Mouse (Mus musculus): ENCODE measurements at regions not wholly inside any gene's neighbourhood (a gene's known extent, or its start where the extent isn't known, plus 50 kb on each side); places are given as distances from the start of the nearest gene placed in this dataset.

DNA sequence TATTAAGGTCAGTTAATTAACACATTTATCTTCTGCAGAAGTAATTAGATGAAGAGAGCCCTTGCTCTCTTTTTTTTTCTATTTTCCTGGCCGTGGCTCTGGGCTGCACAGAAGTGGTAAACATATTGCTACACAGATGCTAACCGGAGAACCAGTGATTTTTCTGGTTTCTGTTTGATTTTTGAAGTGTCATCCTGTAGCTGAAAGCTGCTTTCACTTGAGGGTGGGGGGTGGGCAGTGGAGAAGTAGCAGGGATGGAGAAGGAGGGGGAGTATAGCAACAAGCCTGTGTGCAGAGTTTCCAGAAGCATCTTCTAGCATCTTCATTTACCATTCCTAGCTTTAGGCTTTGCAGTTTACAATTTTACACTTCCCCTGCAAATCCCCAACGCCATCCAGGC lies 72.3 kb upstream of the Vwde start:
- no peak for DNase-seq (ENCODE audit: low read depth, low spot score)
- Histone ChIP-seq H3K79me2 (ENCODE audit: control insufficient read depth, insufficient read depth, low read length, poor library complexity) (no peaks in the 10 kb centered on the region), H3K27me3 (ENCODE audit: control insufficient read depth in 1 of 2, insufficient read depth in 2 of 2, low read length in 2 of 2) (no peaks in the 10 kb centered on the region), H3K4me3 (ENCODE audit: control insufficient read depth in 1 of 2, insufficient read depth in 1 of 2, low read depth in 2 of 2, low read length in 2 of 2) (no peak overlapping the region), H3K9ac (ENCODE audit: control insufficient read depth, low read depth, low read length, poor library complexity, severe bottlenecking) (no peak overlapping the region), H3K9me3 (replicated peaks; ENCODE audit: insufficient read depth, low read length) (no peaks in the 10 kb centered on the region), H3K4me1 (ENCODE audit: control insufficient read depth in 1 of 2, insufficient read depth in 2 of 2, low read length in 2 of 2) (no peaks in the 10 kb centered on the region), H3K27ac (ENCODE audit: control insufficient read depth, low read depth, low read length) (no peak overlapping the region), H3K36me3 (ENCODE audit: control insufficient read depth in 1 of 2, insufficient read depth in 2 of 2, low read length in 2 of 2) (no peaks in the 10 kb centered on the region)
- TF ChIP-seq POLR2AphosphoS5 (IDR thresholded peaks at IDR 0.05; ENCODE audit: borderline replicate concordance, low read depth, low read length) (no peak), CHD1 (IDR thresholded peaks at IDR 0.05; ENCODE audit: low read depth, low read length) (no peak), POLR2A (IDR thresholded peaks at IDR 0.05; ENCODE audit: control insufficient read depth in 1 of 2, insufficient read depth in 1 of 2, low read depth in 1 of 2, low read length in 2 of 2, poor library complexity in 1 of 2) (no peak), EP300 (IDR thresholded peaks at IDR 0.05; ENCODE audit: low read depth in 1 of 2, low read length in 2 of 2) (no peak), RAD21 (IDR thresholded peaks at IDR 0.05; ENCODE audit: low read depth, low read length) (no peak), MAFK (IDR thresholded peaks at IDR 0.05; ENCODE audit: borderline replicate concordance, low read depth, low read length) (no peak), MAX (IDR thresholded peaks at IDR 0.05; ENCODE audit: low read length) (no peak), MYC (IDR thresholded peaks at IDR 0.05; ENCODE audit: low read depth, low read length) (no peak), BHLHE40 (IDR thresholded peaks at IDR 0.05; ENCODE audit: borderline replicate concordance, low read depth, low read length) (no peak), ZKSCAN1 (IDR thresholded peaks at IDR 0.05; ENCODE audit: low read depth, low read length) (no peak), MEF2A (IDR thresholded peaks at IDR 0.05; ENCODE audit: extremely low read depth, insufficient replicate concordance, low read depth, low read length, poor library complexity, severe bottlenecking) (no peak), USF2 (IDR thresholded peaks at IDR 0.05; ENCODE audit: borderline replicate concordance in 1 of 2, insufficient read depth in 1 of 2, low read depth in 1 of 2, low read length in 2 of 2) (no peak), TBP (IDR thresholded peaks at IDR 0.05; ENCODE audit: low read depth, low read length) (no peak), GATA1 (IDR thresholded peaks at IDR 0.05; ENCODE audit: low read depth, low read length) (no peak), ZMIZ1 (IDR thresholded peaks at IDR 0.05; ENCODE audit: low read depth, low read length) (no peak), NRF1 (IDR thresholded peaks at IDR 0.05; ENCODE audit: insufficient read depth, low read depth, low read length, poor library complexity, severe bottlenecking) (no peak), MYB (IDR thresholded peaks at IDR 0.05; ENCODE audit: low read depth, low read length) (no peak), ELF1 (IDR thresholded peaks at IDR 0.05; ENCODE audit: low read depth, low read length) (no peak)

DNA sequence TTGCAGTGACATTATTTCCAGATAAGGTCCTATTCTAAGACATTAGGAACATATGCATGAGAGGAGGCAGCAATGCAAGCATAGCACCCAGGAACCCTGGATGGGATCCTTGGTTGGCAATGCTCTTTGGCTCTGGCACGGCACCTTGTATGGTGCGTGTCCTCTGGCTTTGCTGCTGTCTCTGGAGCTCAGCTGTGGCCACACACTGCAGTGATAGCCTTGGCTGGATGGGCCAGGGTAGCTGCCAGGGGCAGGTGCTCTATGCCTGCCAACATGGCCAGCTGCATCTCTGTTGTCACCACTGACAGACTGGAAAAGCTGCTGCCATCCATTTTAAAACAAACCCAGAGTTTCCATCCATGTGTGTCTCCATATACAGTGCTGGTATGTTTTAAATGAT lies 71.3 kb upstream of the Vwde start:
- Histone ChIP-seq H3K9ac (ENCODE audit: control insufficient read depth, low read depth, low read length, poor library complexity, severe bottlenecking) (no peak overlapping the region), H3K36me3 (ENCODE audit: control insufficient read depth in 1 of 2, insufficient read depth in 2 of 2, low read length in 2 of 2) (no peaks in the 10 kb centered on the region), H3K27me3 (ENCODE audit: control insufficient read depth in 1 of 2, insufficient read depth in 2 of 2, low read length in 2 of 2) (no peaks in the 10 kb centered on the region), H3K27ac (ENCODE audit: control insufficient read depth, low read depth, low read length) (no peak overlapping the region), H3K9me3 (replicated peaks; ENCODE audit: insufficient read depth, low read length) (no peaks in the 10 kb centered on the region), H3K4me3 (ENCODE audit: control insufficient read depth in 1 of 2, insufficient read depth in 1 of 2, low read depth in 2 of 2, low read length in 2 of 2) (no peak overlapping the region), H3K4me1 (ENCODE audit: control insufficient read depth in 1 of 2, insufficient read depth in 2 of 2, low read length in 2 of 2) (no peaks in the 10 kb centered on the region), H3K79me2 (ENCODE audit: control insufficient read depth, insufficient read depth, low read length, poor library complexity) (no peaks in the 10 kb centered on the region)
- no peak for TF ChIP-seq SMC3 (IDR thresholded peaks at IDR 0.05; ENCODE audit: low read depth, low read length)
- TF ChIP-seq MYB (IDR thresholded peaks at IDR 0.05; ENCODE audit: low read depth, low read length) = no peak
- no peak for TF ChIP-seq E2F4 (IDR thresholded peaks at IDR 0.05; ENCODE audit: borderline replicate concordance, low read depth, low read length)
- TF ChIP-seq CHD2 (IDR thresholded peaks at IDR 0.05; ENCODE audit: low read length) = no peak
- no peak for DNase-seq (ENCODE audit: low read depth, low spot score)
